Mouse (Mus musculus): ENCODE results near the gene Il31. TPM values are rescaled to one million over a fixed set of nuclear protein-coding genes. Genes with fewer than 3 reads are reported as not detected.
A peak's percentile ranks its signal among the peaks of the same experiment; 100 is the strongest.

The Il31 gene
- polyA plus RNA-seq, 1 experiment from 2014 or later = not detected

DNA sequence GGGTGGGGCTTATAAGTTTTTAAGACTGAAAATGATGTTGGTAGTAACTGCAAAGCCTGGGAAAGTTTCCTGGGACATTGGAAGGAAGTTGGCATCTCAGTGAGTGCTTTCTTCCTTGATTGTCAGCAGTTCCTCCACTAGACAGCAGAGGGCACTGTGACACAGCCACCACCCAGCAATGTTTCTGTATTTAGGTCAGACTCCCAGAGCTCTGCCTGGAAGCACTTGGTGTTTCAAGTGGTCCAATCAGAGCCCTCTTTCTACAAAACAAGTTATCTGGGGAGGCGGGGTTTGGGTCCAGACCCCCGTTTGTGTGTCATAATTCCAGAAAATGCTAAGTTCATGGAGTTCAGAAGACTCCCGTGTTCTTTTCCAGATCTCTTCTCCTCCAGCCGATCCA, 45.2 kb downstream of the Il31 start:
- no peaks in the 10 kb centered on the region for H3K27me3 ChIP-seq (ENCODE audit: control insufficient read depth, insufficient read depth, low read length)
- H3K36me3 ChIP-seq (ENCODE audit: control insufficient read depth, insufficient read depth, low read length) = 0 out of 2 replicates have a peak, but pooled peaks cover 3% of the 10 kb centered on the region
- no peak overlapping the region for H3K27ac ChIP-seq (ENCODE audit: low read length)
- WGBS = 44% methylated on average over 4 of the region's 4 CpGs
- ATAC-seq (ENCODE audit: insufficient read depth, low FRiP score) = no peak
- no peaks in the 10 kb centered on the region for H3K9me3 ChIP-seq (replicated peaks; ENCODE audit: control insufficient read depth, low read length)
- H3K4me2 ChIP-seq (ENCODE audit: low read depth, low read length) = no peak overlapping the region
- H3K9ac ChIP-seq (ENCODE audit: low read length) = no peak overlapping the region
- H3K4me3 ChIP-seq (replicated peaks; ENCODE audit: low read length) = no peak overlapping the region
- H3K4me1 ChIP-seq (ENCODE audit: control insufficient read depth, insufficient read depth, low read length) = no peaks in the 10 kb centered on the region

DNA sequence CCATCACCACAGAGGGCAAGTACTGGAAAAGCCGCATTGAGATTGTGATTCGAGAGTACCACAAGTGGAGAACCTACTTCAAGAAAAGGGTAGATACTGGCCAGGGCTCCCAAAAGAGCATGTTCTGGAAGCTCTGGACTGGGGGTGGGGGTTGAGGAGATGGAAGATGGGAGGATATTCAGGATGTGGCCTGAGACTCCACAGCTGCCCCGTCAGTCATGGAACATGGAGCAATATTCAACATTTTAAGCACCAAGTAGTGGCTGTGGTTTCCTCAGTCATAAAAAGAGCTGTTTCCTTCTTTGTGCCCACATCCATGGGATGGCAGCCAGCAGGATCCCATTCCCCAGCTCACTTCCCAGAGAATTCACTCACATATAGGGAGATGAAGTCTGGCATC, 47.0 kb downstream of the Il31 start:
- H3K36me3 ChIP-seq (ENCODE audit: control insufficient read depth, insufficient read depth, low read length) = 0 out of 2 replicates have a peak, but pooled peaks cover 3% of the 10 kb centered on the region
- WGBS = 94% methylated on average over 3 of the region's 3 CpGs
- no peak overlapping the region for H3K4me2 ChIP-seq (ENCODE audit: low read depth, low read length)
- H3K9me3 ChIP-seq (replicated peaks; ENCODE audit: control insufficient read depth, low read length) = no peaks in the 10 kb centered on the region
- H3K27me3 ChIP-seq (ENCODE audit: control insufficient read depth, insufficient read depth, low read length) = no peaks in the 10 kb centered on the region
- H3K9ac ChIP-seq (ENCODE audit: low read length) = no peak overlapping the region
- no peak overlapping the region for H3K4me3 ChIP-seq (replicated peaks; ENCODE audit: low read length)
- ATAC-seq (ENCODE audit: insufficient read depth, low FRiP score) = no peak
- no peak overlapping the region for H3K27ac ChIP-seq (ENCODE audit: low read length)
- H3K4me1 ChIP-seq (ENCODE audit: control insufficient read depth, insufficient read depth, low read length) = no peaks in the 10 kb centered on the region

DNA sequence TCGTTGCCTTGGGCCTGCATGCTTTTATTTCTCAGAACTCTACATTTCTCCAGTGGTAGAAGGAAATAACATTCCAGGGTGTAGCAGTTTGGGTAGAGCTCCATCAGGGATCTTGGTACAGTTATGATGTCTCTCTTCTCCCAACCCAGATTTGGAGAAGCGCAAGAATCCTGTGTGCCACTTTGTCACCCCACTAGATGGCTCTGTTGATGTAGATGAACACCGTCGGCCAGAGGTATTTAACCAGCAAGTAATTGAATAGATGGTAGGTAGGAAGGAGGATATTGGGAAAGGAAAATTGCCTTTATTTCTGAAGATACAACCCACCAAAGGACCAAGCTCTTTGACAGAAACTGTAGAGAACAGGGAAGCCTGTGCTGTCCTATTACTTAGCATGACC, 48.6 kb downstream of the Il31 start:
- H3K4me1 ChIP-seq (ENCODE audit: control insufficient read depth, insufficient read depth, low read length) = peaks cover 2% of the 10 kb centered on the region; the same call in 1 of the 2 replicates
- no peak for ATAC-seq (ENCODE audit: insufficient read depth, low FRiP score)
- WGBS = 58% methylated on average over 4 of the region's 4 CpGs
- no peak overlapping the region for H3K4me2 ChIP-seq (ENCODE audit: low read depth, low read length)
- H3K36me3 ChIP-seq (ENCODE audit: control insufficient read depth, insufficient read depth, low read length) = no peaks in the 10 kb centered on the region
- H3K27ac ChIP-seq (ENCODE audit: low read length) = no peak overlapping the region
- no peaks in the 10 kb centered on the region for H3K27me3 ChIP-seq (ENCODE audit: control insufficient read depth, insufficient read depth, low read length)
- H3K9ac ChIP-seq (ENCODE audit: low read length) = no peak overlapping the region
- no peak overlapping the region for H3K4me3 ChIP-seq (replicated peaks; ENCODE audit: low read length)
- H3K9me3 ChIP-seq (replicated peaks; ENCODE audit: control insufficient read depth, low read length) = no peaks in the 10 kb centered on the region

DNA sequence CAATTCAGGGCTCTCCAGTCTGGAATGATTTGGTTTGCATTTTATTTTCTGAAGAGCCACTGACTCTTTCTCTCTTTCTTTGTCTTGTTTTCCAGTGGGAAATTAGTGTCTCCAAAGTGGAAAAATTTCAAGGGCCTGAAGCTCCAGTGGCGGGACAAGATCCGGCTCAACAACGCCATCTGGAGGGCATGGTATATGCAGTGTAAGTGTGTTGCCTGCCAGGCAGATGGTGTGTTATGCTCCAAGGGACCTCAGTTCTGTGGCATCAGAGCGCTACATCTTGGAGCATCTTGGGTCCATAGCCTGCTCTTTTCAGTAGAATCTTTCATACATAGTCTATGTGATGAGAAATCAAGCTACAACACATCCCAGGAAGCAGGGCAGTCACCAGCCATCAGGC, 49.3 kb downstream of the Il31 start:
- Histone ChIP-seq H3K27ac (ENCODE audit: low read length) (no peak overlapping the region), H3K27me3 (ENCODE audit: control insufficient read depth, insufficient read depth, low read length) (no peaks in the 10 kb centered on the region), H3K4me2 (ENCODE audit: low read depth, low read length) (no peak overlapping the region), H3K9ac (ENCODE audit: low read length) (no peak overlapping the region), H3K4me3 (replicated peaks; ENCODE audit: low read length) (no peak overlapping the region), H3K9me3 (replicated peaks; ENCODE audit: control insufficient read depth, low read length) (no peaks in the 10 kb centered on the region), H3K4me1 (ENCODE audit: control insufficient read depth, insufficient read depth, low read length) (peaks cover 3% of the 10 kb centered on the region; the same call in 1 of the 2 replicates), H3K36me3 (ENCODE audit: control insufficient read depth, insufficient read depth, low read length) (no peaks in the 10 kb centered on the region)
- WGBS = 80% methylated on average over 4 of the region's 4 CpGs
- ATAC-seq (ENCODE audit: insufficient read depth, low FRiP score) = no peak

DNA sequence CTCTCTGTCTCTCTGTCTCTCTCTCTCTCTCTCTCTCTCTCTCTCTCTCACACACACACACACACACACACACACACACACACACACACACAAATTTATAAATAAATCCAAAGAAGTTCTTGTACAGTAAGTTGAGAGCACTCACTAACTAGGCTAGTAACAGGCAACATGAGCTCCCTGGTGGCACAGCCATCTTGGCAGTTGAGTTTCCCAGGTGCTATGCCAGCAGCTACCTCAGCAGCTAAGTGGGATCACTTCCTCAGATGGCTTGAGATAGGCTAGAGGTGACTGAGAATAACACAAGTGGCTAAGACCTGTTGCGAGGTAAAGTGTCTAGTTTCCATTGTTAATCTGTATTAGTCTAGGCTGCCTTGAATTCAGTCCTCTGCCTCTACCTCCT, 50.0 kb downstream of the Il31 start:
- no peak for ATAC-seq (ENCODE audit: insufficient read depth, low FRiP score)
- peaks cover 3% of the 10 kb centered on the region; the same call in 1 of the 2 replicates for H3K4me1 ChIP-seq (ENCODE audit: control insufficient read depth, insufficient read depth, low read length)
- H3K4me2 ChIP-seq (ENCODE audit: low read depth, low read length) = no peak overlapping the region
- no peaks in the 10 kb centered on the region for H3K36me3 ChIP-seq (ENCODE audit: control insufficient read depth, insufficient read depth, low read length)
- 87% methylated on average over 1 of the region's 1 CpGs for WGBS
- H3K27ac ChIP-seq (ENCODE audit: low read length) = no peak overlapping the region
- H3K9me3 ChIP-seq (replicated peaks; ENCODE audit: control insufficient read depth, low read length) = no peaks in the 10 kb centered on the region
- no peaks in the 10 kb centered on the region for H3K27me3 ChIP-seq (ENCODE audit: control insufficient read depth, insufficient read depth, low read length)
- H3K9ac ChIP-seq (ENCODE audit: low read length) = no peak overlapping the region
- no peak overlapping the region for H3K4me3 ChIP-seq (replicated peaks; ENCODE audit: low read length)

DNA sequence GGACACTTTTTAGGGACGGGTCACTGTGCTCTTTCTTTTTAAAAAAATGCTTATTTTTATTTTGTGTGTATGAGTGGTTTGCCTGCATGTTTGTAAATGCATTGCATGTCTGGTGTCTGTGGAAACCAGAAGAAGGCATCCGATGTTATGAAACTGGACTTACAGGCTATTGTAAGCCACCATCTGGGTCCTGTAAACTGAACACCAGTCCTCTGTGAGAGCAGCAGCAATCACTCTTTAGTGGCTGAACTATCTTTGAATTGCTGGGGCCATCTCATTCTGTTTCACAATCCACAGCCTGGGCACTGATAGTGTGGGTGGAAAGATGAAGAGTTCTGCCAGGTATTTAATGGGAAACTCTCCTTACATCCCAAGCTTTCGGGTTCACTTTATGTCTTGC, 50.9 kb downstream of the Il31 start:
- no peak overlapping the region for H3K9ac ChIP-seq (ENCODE audit: low read length)
- peaks cover 5% of the 10 kb centered on the region for H3K4me1 ChIP-seq (ENCODE audit: control insufficient read depth, insufficient read depth, low read length)
- H3K9me3 ChIP-seq (replicated peaks; ENCODE audit: control insufficient read depth, low read length) = no peaks in the 10 kb centered on the region
- H3K4me3 ChIP-seq (replicated peaks; ENCODE audit: low read length) = no peak overlapping the region
- H3K36me3 ChIP-seq (ENCODE audit: control insufficient read depth, insufficient read depth, low read length) = no peaks in the 10 kb centered on the region
- 84% methylated on average over 3 of the region's 3 CpGs for WGBS
- no peak overlapping the region for H3K4me2 ChIP-seq (ENCODE audit: low read depth, low read length)
- H3K27ac ChIP-seq (ENCODE audit: low read length) = no peak overlapping the region
- no peaks in the 10 kb centered on the region for H3K27me3 ChIP-seq (ENCODE audit: control insufficient read depth, insufficient read depth, low read length)
- ATAC-seq (ENCODE audit: insufficient read depth, low FRiP score) = no peak

DNA sequence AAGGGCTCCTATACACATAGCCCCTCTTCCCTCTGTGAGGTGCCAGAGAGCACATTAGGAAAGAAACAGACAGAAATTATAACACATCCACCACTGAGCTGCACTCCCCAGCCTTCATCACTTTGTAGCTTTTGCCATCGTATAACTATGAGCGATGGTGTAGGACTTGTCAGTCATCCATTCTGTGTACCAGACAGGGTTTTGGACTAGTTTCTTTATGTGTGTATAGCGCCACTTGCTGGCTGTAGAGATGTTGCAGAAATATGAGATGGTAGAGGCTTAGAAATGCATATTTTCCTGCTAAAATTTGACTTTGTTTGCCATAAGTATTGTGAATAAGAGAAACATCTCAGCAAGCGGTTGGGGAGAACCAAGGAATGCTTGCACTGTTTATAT, 52.5 kb downstream of the Il31 start:
- Histone ChIP-seq H3K27me3 (ENCODE audit: control insufficient read depth, insufficient read depth, low read length) (no peaks in the 10 kb centered on the region), H3K4me3 (replicated peaks; ENCODE audit: low read length) (no peak overlapping the region), H3K4me1 (ENCODE audit: control insufficient read depth, insufficient read depth, low read length) (peaks cover 18% of the 10 kb centered on the region), H3K36me3 (ENCODE audit: control insufficient read depth, insufficient read depth, low read length) (no peaks in the 10 kb centered on the region), H3K9me3 (replicated peaks; ENCODE audit: control insufficient read depth, low read length) (no peaks in the 10 kb centered on the region), H3K27ac (ENCODE audit: low read length) (no peak overlapping the region), H3K9ac (ENCODE audit: low read length) (no peak overlapping the region), H3K4me2 (ENCODE audit: low read depth, low read length) (no peak overlapping the region)
- 39% methylated on average over 4 of the region's 4 CpGs for WGBS
- ATAC-seq (ENCODE audit: insufficient read depth, low FRiP score) = no peak

DNA sequence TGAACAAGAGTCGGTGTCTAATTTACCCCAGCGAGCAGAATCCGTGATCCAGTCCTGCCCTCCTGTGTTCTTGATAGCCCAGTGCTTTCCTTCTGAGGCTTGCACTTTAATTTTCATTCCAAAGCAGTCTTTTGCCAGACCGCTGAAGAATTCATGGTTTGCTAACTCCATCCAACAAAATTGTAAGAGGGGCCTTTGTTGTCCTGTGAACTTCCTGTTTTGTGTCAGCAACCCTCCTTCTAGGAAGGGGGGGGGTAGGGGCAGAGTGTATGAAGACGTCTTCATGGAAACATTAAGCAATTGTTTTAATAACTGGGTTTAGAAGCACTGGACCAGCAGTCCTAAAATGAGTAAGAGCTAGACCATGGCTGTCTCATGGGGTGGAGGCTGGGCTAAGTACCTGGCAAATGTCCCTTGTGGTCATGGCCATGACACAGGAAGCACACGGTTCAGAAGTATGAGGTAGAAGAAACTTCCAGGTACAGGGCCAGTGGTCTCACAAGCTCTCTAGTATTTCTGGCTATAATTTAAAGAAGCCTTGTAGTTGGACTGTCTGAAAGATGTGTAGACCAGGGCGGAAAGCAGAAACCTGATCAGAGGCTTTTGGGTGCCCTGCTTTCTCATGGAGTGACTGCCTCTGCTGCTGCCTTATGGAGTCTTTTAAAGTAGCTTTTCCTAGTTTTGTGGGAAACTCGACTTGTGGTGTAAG, 53.1 kb downstream of the Il31 start:
- Histone ChIP-seq H3K27ac (ENCODE audit: low read length) (no peak overlapping the region), H3K4me2 (ENCODE audit: low read depth, low read length) (no peak overlapping the region), H3K36me3 (ENCODE audit: control insufficient read depth, insufficient read depth, low read length) (no peaks in the 10 kb centered on the region), H3K4me3 (replicated peaks; ENCODE audit: low read length) (no peak overlapping the region), H3K4me1 (ENCODE audit: control insufficient read depth, insufficient read depth, low read length) (peaks cover 22% of the 10 kb centered on the region), H3K27me3 (ENCODE audit: control insufficient read depth, insufficient read depth, low read length) (no peaks in the 10 kb centered on the region), H3K9ac (ENCODE audit: low read length) (no peak overlapping the region), H3K9me3 (replicated peaks; ENCODE audit: control insufficient read depth, low read length) (no peaks in the 10 kb centered on the region)
- ATAC-seq (ENCODE audit: insufficient read depth, low FRiP score) = no peak
- 57% methylated on average over 8 of the region's 8 CpGs for WGBS

DNA sequence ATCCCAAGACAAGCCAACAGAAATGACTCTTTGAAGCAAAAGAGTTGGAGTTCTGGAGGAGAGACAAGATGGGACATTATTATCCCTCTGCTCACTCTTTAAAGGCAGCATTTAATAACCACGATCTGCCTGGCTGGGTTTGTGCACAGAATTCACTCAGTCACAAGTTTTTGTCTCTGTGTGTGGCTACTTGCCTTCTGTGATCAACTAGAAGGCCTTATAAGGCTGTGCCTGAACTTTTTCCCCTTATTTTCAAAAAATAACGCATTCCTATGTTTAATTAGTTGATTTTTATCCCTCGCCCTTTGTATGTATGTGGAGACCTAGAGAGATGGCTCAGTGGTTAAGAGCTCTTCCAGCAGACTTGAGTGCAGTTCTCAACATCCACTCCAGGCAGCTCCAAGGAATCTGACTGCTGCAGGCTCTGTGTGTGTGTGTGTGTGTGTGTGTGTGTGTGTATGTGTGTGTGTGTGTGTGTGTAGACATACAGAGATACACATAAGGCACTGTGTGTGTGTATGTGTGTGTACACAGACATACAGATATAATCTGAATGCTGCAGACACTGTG, 56.9 kb downstream of the Il31 start:
- H3K36me3 ChIP-seq (ENCODE audit: control insufficient read depth, insufficient read depth, low read length) = no peaks in the 10 kb centered on the region
- peaks cover 24% of the 10 kb centered on the region for H3K4me1 ChIP-seq (ENCODE audit: control insufficient read depth, insufficient read depth, low read length)
- H3K27ac ChIP-seq (ENCODE audit: low read length) = peak overlapping the region; percentile 51
- 64% methylated on average over 3 of the region's 3 CpGs for WGBS
- no peak overlapping the region for H3K9ac ChIP-seq (ENCODE audit: low read length)
- H3K27me3 ChIP-seq (ENCODE audit: control insufficient read depth, insufficient read depth, low read length) = no peaks in the 10 kb centered on the region
- H3K9me3 ChIP-seq (replicated peaks; ENCODE audit: control insufficient read depth, low read length) = no peaks in the 10 kb centered on the region
- no peak overlapping the region for H3K4me3 ChIP-seq (replicated peaks; ENCODE audit: low read length)
- H3K4me2 ChIP-seq (ENCODE audit: low read depth, low read length) = no peak overlapping the region
- ATAC-seq (ENCODE audit: insufficient read depth, low FRiP score) = no peak
